Mouse (Mus musculus): ENCODE results near the gene Zfp143.
"Not testable (repeated sequence)": the region's sequence is repeated elsewhere in the genome, so short reads cannot be mapped to it uniquely, and the experiment has no call there.

- not testable (repeated sequence) for TF ChIP-seq CTCF (IDR thresholded peaks at IDR 0.05; ENCODE audit: borderline replicate concordance, insufficient read depth, low read depth, low read length); POLR2A (IDR thresholded peaks at IDR 0.05; ENCODE audit: borderline replicate concordance, insufficient read depth, low read length)
Observed at GRCm38 (mm10) chr7:110108524-110108923, 47.5 kb downstream of the Zfp143 start.
